ENCODE assay signal across 13 mouse cellular contexts in genomic region chr4:117656961-117657360, GRCm38 (mm10). TPM values are rescaled to one million over a fixed set of nuclear protein-coding genes. Genes with fewer than 3 reads are reported as not detected.
A peak's percentile ranks its signal among the peaks of the same experiment; 100 is the strongest.
DNase-seq lines count a peak whose midpoint lies in the region; ATAC-seq and TF ChIP-seq lines count a peak whose summit lies in the region.
"Had no signal": no experiment of that assay in that cellular context is flagged by ENCODE, and none has a peak within 500 bp of the region (broad histone marks: within the 10 kb centered on the region; RNA-seq: fewer than 3 reads in every experiment).

No protein-coding gene starts in this region.

- peak; percentile 43 for DNase-seq in neural tube, embryonic 10.5 days (ENCODE audit: extremely low spot score, low spot score)
- peak; percentile 73 for DNase-seq in forebrain, embryonic 14.5 days (ENCODE audit: low spot score)
- peak; percentile 74 for DNase-seq in limb, embryonic 11.5 days (ENCODE audit: low spot score)
- no peak for DNase-seq in cerebellum, postnatal 14 days
- DNase-seq: cerebellum, postnatal 25 days; heart, postnatal 10 days; kidney, adult 8-10 months; liver; thymus, adult 18-20 months had no signal

- 22% methylated on average over 6 of the region's 6 CpGs for WGBS in neural tube, embryonic 15.5 days
- 10% methylated on average over 6 of the region's 6 CpGs for WGBS in forebrain, embryonic 14.5 days
- WGBS in limb, embryonic 11.5 days = 1% methylated on average over 6 of the region's 6 CpGs
- 70% methylated on average over 6 of the region's 6 CpGs for WGBS in intestine, postnatal 0 days

- H3K36me3 ChIP-seq in neural tube, embryonic 15.5 days = no peaks in the 10 kb centered on the region
- H3K36me3 ChIP-seq in forebrain, embryonic 14.5 days (ENCODE audit: control insufficient read depth, insufficient read depth, low read length) = no peaks in the 10 kb centered on the region
- peaks cover 3% of the 10 kb centered on the region for H3K36me3 ChIP-seq in limb, embryonic 11.5 days (ENCODE audit: control insufficient read depth, insufficient read depth, low read length)
- H3K36me3 ChIP-seq in intestine, postnatal 0 days (ENCODE audit: control insufficient read depth, insufficient read depth) = no peaks in the 10 kb centered on the region; the same call in 1 of the 2 replicates

- no peak overlapping the region for H3K9ac ChIP-seq in neural tube, embryonic 15.5 days (replicated peaks)
- H3K9ac ChIP-seq in forebrain, embryonic 14.5 days (ENCODE audit: low read length) = no peak overlapping the region
- H3K9ac ChIP-seq in limb, embryonic 11.5 days (ENCODE audit: low read length) = no peak overlapping the region
- no peak overlapping the region for H3K9ac ChIP-seq in intestine, postnatal 0 days (ENCODE audit: low read depth, low read length)

- no peak overlapping the region; the same call in 1 of the 2 replicates for H3K27ac ChIP-seq in neural tube, embryonic 15.5 days (replicated peaks)
- peak overlapping the region; percentile 82 for H3K27ac ChIP-seq in forebrain, embryonic 14.5 days (ENCODE audit: low read depth, low read length)
- peak overlapping the region; percentile 30 for H3K27ac ChIP-seq in limb, embryonic 11.5 days (replicated peaks; ENCODE audit: low read depth, low read length)
- H3K27ac ChIP-seq in intestine, postnatal 0 days (ENCODE audit: low read depth, low read length) = no peak overlapping the region

- H3K4me1 ChIP-seq in neural tube, embryonic 15.5 days = peaks cover 38% of the 10 kb centered on the region
- peaks cover 50% of the 10 kb centered on the region for H3K4me1 ChIP-seq in forebrain, embryonic 14.5 days (ENCODE audit: control insufficient read depth, insufficient read depth, low read length)
- peaks cover 66% of the 10 kb centered on the region for H3K4me1 ChIP-seq in limb, embryonic 11.5 days (ENCODE audit: control insufficient read depth, insufficient read depth, low read length)
- H3K4me1 ChIP-seq in intestine, postnatal 0 days (replicated peaks; ENCODE audit: control insufficient read depth, insufficient read depth, low read length) = no peaks in the 10 kb centered on the region

- no peaks in the 10 kb centered on the region for H3K27me3 ChIP-seq in neural tube, embryonic 15.5 days (replicated peaks)
- no peaks in the 10 kb centered on the region for H3K27me3 ChIP-seq in forebrain, embryonic 14.5 days (replicated peaks; ENCODE audit: control insufficient read depth, insufficient read depth, low read length)
- no peaks in the 10 kb centered on the region for H3K27me3 ChIP-seq in limb, embryonic 11.5 days (ENCODE audit: control insufficient read depth, insufficient read depth, low read length)
- H3K27me3 ChIP-seq in intestine, postnatal 0 days (replicated peaks; ENCODE audit: control insufficient read depth, insufficient read depth, low read length) = no peaks in the 10 kb centered on the region

- H3K4me3 ChIP-seq in neural tube, embryonic 15.5 days (replicated peaks) = no peak overlapping the region
- no peak overlapping the region for H3K4me3 ChIP-seq in forebrain, embryonic 14.5 days (ENCODE audit: low read depth, low read length)
- H3K4me3 ChIP-seq in limb, embryonic 11.5 days (ENCODE audit: low read depth, low read length) = no peak overlapping the region
- H3K4me3 ChIP-seq in intestine, postnatal 0 days (ENCODE audit: low read depth, low read length) = no peak overlapping the region

- no peaks in the 10 kb centered on the region for H3K9me3 ChIP-seq in neural tube, embryonic 15.5 days (replicated peaks)
- no peaks in the 10 kb centered on the region for H3K9me3 ChIP-seq in forebrain, embryonic 14.5 days (replicated peaks; ENCODE audit: control insufficient read depth, low read length)
- H3K9me3 ChIP-seq in limb, embryonic 11.5 days (ENCODE audit: control insufficient read depth, low read length) = no peaks in the 10 kb centered on the region
- no peaks in the 10 kb centered on the region for H3K9me3 ChIP-seq in intestine, postnatal 0 days (ENCODE audit: control insufficient read depth)

- no peak for TF ChIP-seq CTCF in intestine, postnatal 0 days (IDR thresholded peaks at IDR 0.05; ENCODE audit: low read depth)

- ATAC-seq in neural tube, embryonic 15.5 days (ENCODE audit: low FRiP score) = no peak
- ATAC-seq in forebrain, embryonic 14.5 days = peak; percentile 32
- ATAC-seq in limb, embryonic 11.5 days (ENCODE audit: insufficient number of reproducible peaks, low FRiP score, low TSS enrichment, low read depth) = no peak
- ATAC-seq in intestine, postnatal 0 days = no peak
- no peak for ATAC-seq in megakaryocyte, adult 5-6 weeks (ENCODE audit: poor library complexity, severe bottlenecking)
- no peak for ATAC-seq in CD4-positive, CD25-positive, alpha-beta regulatory T cell, adult 4 months

- no peak overlapping the region for H3K4me2 ChIP-seq in neural tube, embryonic 15.5 days
- no peak overlapping the region for H3K4me2 ChIP-seq in forebrain, embryonic 14.5 days (ENCODE audit: low read length)
- H3K4me2 ChIP-seq in limb, embryonic 11.5 days (ENCODE audit: low read depth, severe bottlenecking) = no peak overlapping the region
- no peak overlapping the region for H3K4me2 ChIP-seq in intestine, postnatal 0 days (replicated peaks; ENCODE audit: low read depth)

RNA-seq across cellular contexts. Expression of gene Dmap1, which starts 25.1 kb away (rescaled TPM):
- polyA plus RNA-seq in neural tube, embryonic 15.5 days (2015; fragmentation: Nextera tagmentation; extraction: Ambion mirVana) = 70.7 and 73.1 TPM in 2 replicates
- 94.9 and 97.6 TPM in 2 replicates for polyA plus RNA-seq in forebrain, embryonic 14.5 days (2014; fragmentation: Nextera tagmentation; extraction: Ambion mirVana)
- 90.5 and 93.2 TPM in 2 replicates for polyA plus RNA-seq in limb, embryonic 11.5 days (2014; fragmentation: Nextera tagmentation; extraction: Ambion mirVana)
- 22.1 and 22.7 TPM in 2 replicates for polyA plus RNA-seq in intestine, postnatal 0 days (2015; fragmentation: Nextera tagmentation; extraction: Ambion mirVana)
- 9.6 and 11.3 TPM in 2 replicates for total RNA-seq in megakaryocyte, adult 5-6 weeks (2015)
- total RNA-seq in megakaryocyte, adult 5-6 weeks (2017) = 14.7 and 18.1 TPM in 2 replicates
- 10 to 100 TPM; 25.0 to 31.5 TPM for polyA plus RNA-seq in CD4-positive, CD25-positive, alpha-beta regulatory T cell, adult 4 months (2017; shearing (Covaris generic))

Comparison
In these comparisons a context has a peak if more than half of its experiments do, and no peak if none do; other contexts are left out.
1. DNase-seq: peak in neural tube, embryonic 10.5 days (single experiment), forebrain, embryonic 14.5 days (single experiment) and limb, embryonic 11.5 days (single experiment); none in cerebellum, postnatal 14 days (0 of 2).
2. H3K27ac ChIP-seq: peak in forebrain, embryonic 14.5 days (single experiment) and limb, embryonic 11.5 days (single experiment); none in neural tube, embryonic 15.5 days (single experiment) and intestine, postnatal 0 days (single experiment).